Mouse (Mus musculus) gastrocnemius, postnatal 4 days (tissue): ENCODE results near the gene Slfn3. TPM values are rescaled to one million over a fixed set of nuclear protein-coding genes. Genes with fewer than 3 reads are reported as not detected.

Experiments
- total RNA-seq, 2 experiments: library from RNA; stranded (reverse); gene quantifications; 2 replicates each; pipeline ENCODE4 v1.2.3; 2021

Slfn3 gene
- total RNA-seq, 2 experiments from 2014 or later: 1.5 to 1.9 TPM

Other genes starting within 250 kb of the Slfn3 start
- gene Slfn5, start 240.0 kb upstream of the Slfn3 start, total RNA-seq: 10 to 100 TPM; 18.3 to 24.7 TPM
- 1 to 10 TPM; 7.5 to 7.8 TPM for gene Slfn9, start 199.5 kb upstream of the Slfn3 start, total RNA-seq
- under 1 TPM; 0.42 to 0.52 TPM for gene Slfn8, start 170.5 kb upstream of the Slfn3 start, total RNA-seq
- gene Slfn2, start 126.2 kb upstream of the Slfn3 start, total RNA-seq: 1 to 10 TPM; 2.7 to 3.0 TPM
- gene Slfn1, start 74.5 kb upstream of the Slfn3 start, total RNA-seq: under 1 TPM in 1 of 2 experiments, not detected in 1; 0.18 TPM
- under 1 TPM; 0.12 to 0.16 TPM for gene Slfn4, start 16.1 kb upstream of the Slfn3 start, total RNA-seq
- gene Slfn14, start 95.4 kb downstream of the Slfn3 start, total RNA-seq: under 1 TPM; 0.07 to 0.26 TPM
- gene Ap2b1, start 107.7 kb downstream of the Slfn3 start, total RNA-seq: 10 to 100 TPM; 64.8 to 69.7 TPM
- 10 to 100 TPM; 13.7 to 14.2 TPM for gene Pex12, start 111.3 kb downstream of the Slfn3 start, total RNA-seq
- 1 to 10 TPM; 1.8 to 2.6 TPM for gene Rasl10b, start 217.8 kb downstream of the Slfn3 start, total RNA-seq
- gene Gas2l2, start 238.1 kb downstream of the Slfn3 start, total RNA-seq: under 1 TPM; 0.15 to 0.34 TPM
- gene 1700020L24Rik, start 246.3 kb downstream of the Slfn3 start, total RNA-seq: not detected